23 mouse cellular contexts compared by ENCODE assay signal in genomic region chr9:81968935-81969334, GRCm38 (mm10).
A peak's percentile ranks its signal among the peaks of the same experiment; 100 is the strongest.
DNase-seq lines count a peak whose midpoint lies in the region; TF ChIP-seq lines count a peak whose summit lies in the region.
"Had no signal": no experiment of that assay in that cellular context is flagged by ENCODE, and none has a peak within 500 bp of the region (broad histone marks: within the 10 kb centered on the region; RNA-seq: fewer than 3 reads in every experiment).

No protein-coding gene starts in this region.

- dilution Hi-C loops in CH12.LX (cut with MboI; ENCODE audit: extremely low pct_ligation_motif_present, extremely low pct_unique_long_range_greater_than_20kb, low sequenced_read_pairs), result no loop called here

- 50% methylated on average over 2 of the region's 2 CpGs for WGBS in kidney, adult 2 months

- no peak for TF ChIP-seq RAD21 in CH12.LX (IDR thresholded peaks at IDR 0.05; ENCODE audit: low read depth, low read length)

- no peaks in the 10 kb centered on the region for H3K4me1 ChIP-seq in kidney, adult 2 months (ENCODE audit: control insufficient read depth, insufficient read depth, low read length)
- no peaks in the 10 kb centered on the region for H3K4me1 ChIP-seq in CH12.LX (ENCODE audit: control insufficient read depth in 1 of 2, insufficient read depth in 2 of 2)
- H3K4me1 ChIP-seq: hindbrain, embryonic 13.5 days; kidney, embryonic 15.5 days; neural tube, embryonic 13.5 days had no signal

- no peak overlapping the region for H3K27ac ChIP-seq in kidney, adult 2 months (ENCODE audit: insufficient read depth, low read depth, low read length)
- no peak overlapping the region for H3K27ac ChIP-seq in CH12.LX (ENCODE audit: insufficient read depth, low read depth)
- H3K27ac ChIP-seq: hindbrain, embryonic 13.5 days; kidney, embryonic 15.5 days; neural tube, embryonic 13.5 days had no signal

- no peak overlapping the region for H3K4me3 ChIP-seq in kidney, adult 2 months (ENCODE audit: insufficient read depth, low read depth, low read length)
- H3K4me3 ChIP-seq in CH12.LX (replicated peaks in 1 of 3; ENCODE audit: low read depth in 2 of 3, low read length in 2 of 3, poor library complexity in 1 of 3), result no peak overlapping the region
- H3K4me3 ChIP-seq: hindbrain, embryonic 13.5 days; kidney, embryonic 15.5 days; myocyte; neural tube, embryonic 13.5 days had no signal

- TF ChIP-seq CTCF in kidney, adult 2 months (conservative IDR thresholded peaks at IDR 0.05; ENCODE audit: insufficient read depth, insufficient read length, low read depth, low read length), result no peak
- peak in 1 of 2 experiments; percentile 11; a peak in 1 of 4 replicates for TF ChIP-seq CTCF in CH12.LX (conservative IDR thresholded peaks at IDR 0.05 in 1 of 2, IDR thresholded peaks at IDR 0.05 in 1 of 2; ENCODE audit: low read depth in 2 of 2, low read length in 2 of 2)

- no peaks in the 10 kb centered on the region for H3K27me3 ChIP-seq in kidney, adult 2 months (replicated peaks; ENCODE audit: control insufficient read depth, insufficient read depth, low read length)
- no peaks in the 10 kb centered on the region for H3K27me3 ChIP-seq in CH12.LX (replicated peaks)
- H3K27me3 ChIP-seq: hindbrain, embryonic 13.5 days; kidney, embryonic 15.5 days; neural tube, embryonic 13.5 days had no signal

- TF ChIP-seq EP300 in CH12.LX (IDR thresholded peaks at IDR 0.05; ENCODE audit: low read length), result no peak

- no peak overlapping the region for H3K4me2 ChIP-seq in CH12.LX (ENCODE audit: insufficient read depth, low read depth, poor library complexity, severe bottlenecking)
- H3K4me2 ChIP-seq: hindbrain, embryonic 13.5 days; kidney, embryonic 15.5 days; neural tube, embryonic 13.5 days had no signal

- intact Hi-C loops in heart, postnatal 10 days (cut with DNase I), result no loop called here

- TF ChIP-seq POLR2A in kidney, adult 2 months (IDR thresholded peaks at IDR 0.05; ENCODE audit: low read depth, low read length), result no peak
- TF ChIP-seq POLR2A in CH12.LX (IDR thresholded peaks at IDR 0.05; ENCODE audit: low read depth, low read length), result no peak

- H3K79me2 ChIP-seq in CH12.LX (replicated peaks; ENCODE audit: control insufficient read depth, extremely low read depth, insufficient read depth, poor library complexity, severe bottlenecking), result no peaks in the 10 kb centered on the region

- H3K9ac ChIP-seq in CH12.LX (ENCODE audit: insufficient read depth, low read depth), result no peak overlapping the region
- H3K9ac ChIP-seq: hindbrain, embryonic 13.5 days; kidney, embryonic 15.5 days; neural tube, embryonic 13.5 days had no signal

- no peaks in the 10 kb centered on the region for H3K36me3 ChIP-seq in kidney, adult 2 months (ENCODE audit: control insufficient read depth, insufficient read depth, low read length)
- H3K36me3 ChIP-seq in CH12.LX (replicated peaks in 1 of 2; ENCODE audit: control insufficient read depth in 1 of 2, insufficient read depth in 1 of 2, low read length in 1 of 2), result no peaks in the 10 kb centered on the region
- H3K36me3 ChIP-seq: hindbrain, embryonic 13.5 days; kidney, embryonic 15.5 days; neural tube, embryonic 13.5 days had no signal

- DNase-seq in kidney, adult 2 months, result peak; percentile 3
- no peak for DNase-seq in kidney, postnatal 10 days
- DNase-seq in CH12.LX (ENCODE audit: extremely low read depth) (peak; percentile 2), ES-CJ7 (ENCODE audit: low read depth, low spot score) (peak; percentile 60), ZHBTc4 (ENCODE audit: low read depth, low spot score) (peak; percentile 61)
- DNase-seq in gastrocnemius, postnatal 10 days, result no peak
- no peak for DNase-seq in gastrocnemius, adult 8-10 months (ENCODE audit: low spot score in 2 of 2)
- no peak for DNase-seq in heart, postnatal 10 days
- DNase-seq: adrenal gland, postnatal 14 days; B cell, adult 2 months; cerebellum, adult 8-10 months; cerebellum, postnatal 36 days; gastrocnemius, postnatal 25 days; heart, postnatal 36 days; lung, adult 2 months; retina, postnatal 1 day; right cerebral cortex, postnatal 25 days; spleen, adult 18-20 months; thymus, postnatal 14 days had no signal

- in situ Hi-C loops in CH12.LX (cut with MboI; ENCODE audit: low pct_ligation_motif_present, low pct_unique_long_range_greater_than_20kb, low sequenced_read_pairs), result no loop called here

- no peaks in the 10 kb centered on the region for H3K9me3 ChIP-seq in CH12.LX (replicated peaks; ENCODE audit: low read length)
- H3K9me3 ChIP-seq: hindbrain, embryonic 13.5 days; kidney, embryonic 15.5 days; neural tube, embryonic 13.5 days had no signal

TF ChIP-seq in CH12.LX, 34 proteins besides CTCF, POLR2A, EP300 and RAD21:
- TF ChIP-seq POLR2AphosphoS2 (IDR thresholded peaks at IDR 0.05; ENCODE audit: low read depth, low read length) (no peak), E2F4 (IDR thresholded peaks at IDR 0.05; ENCODE audit: insufficient replicate concordance, low read depth, low read length) (no peak), MEF2A (IDR thresholded peaks at IDR 0.05; ENCODE audit: borderline replicate concordance, low read depth, low read length) (no peak), MAX (IDR thresholded peaks at IDR 0.05; ENCODE audit: low read length) (no peak), JUN (IDR thresholded peaks at IDR 0.05; ENCODE audit: insufficient read depth, low read depth, low read length) (no peak), ETS1 (conservative IDR thresholded peaks at IDR 0.05; ENCODE audit: low read depth, low read length) (no peak), ELF1 (IDR thresholded peaks at IDR 0.05; ENCODE audit: low read depth, low read length) (no peak), GABPA (IDR thresholded peaks at IDR 0.05; ENCODE audit: insufficient replicate concordance, low read depth, low read length) (no peak), TBP (conservative IDR thresholded peaks at IDR 0.05; ENCODE audit: low read depth, low read length) (no peak), NRF1 (IDR thresholded peaks at IDR 0.05; ENCODE audit: low read depth, low read length) (no peak), CHD1 (IDR thresholded peaks at IDR 0.05; ENCODE audit: low read depth, low read length) (no peak), HCFC1 (IDR thresholded peaks at IDR 0.05; ENCODE audit: low read depth, low read length) (no peak), USF1 (IDR thresholded peaks at IDR 0.05; ENCODE audit: low read depth, low read length) (no peak), MYC (IDR thresholded peaks at IDR 0.05; ENCODE audit: low read depth, low read length) (no peak), ZMIZ1 (IDR thresholded peaks at IDR 0.05; ENCODE audit: low read depth, low read length) (no peak), RCOR1 (conservative IDR thresholded peaks at IDR 0.05; ENCODE audit: low read depth, low read length) (no peak)

Comparison
In these comparisons a context has a peak if more than half of its experiments do, and no peak if none do; other contexts are left out.
1. DNase-seq: peak in kidney, adult 2 months (single experiment), CH12.LX (single experiment), ES-CJ7 (single experiment) and ZHBTc4 (single experiment); none in kidney, postnatal 10 days (single experiment), gastrocnemius, postnatal 10 days (single experiment), gastrocnemius, adult 8-10 months (0 of 2) and heart, postnatal 10 days (0 of 2).